Mouse (Mus musculus): ENCODE results near the gene Rfx6.
A peak's percentile ranks its signal among the peaks of the same experiment; 100 is the strongest.

The Rfx6 gene

GRCm38 (mm10) chr10:51677548-51678250 lies at the start of gene Rfx6:
Gene Rfx6 (plus strand): TSS chr10:51677756.
- peak; percentile 22 to 44 for DNase-seq

GRCm38 (mm10) chr10:51631411-51632136 lies 46.0 kb upstream of the Rfx6 start, which contains the start of gene Gprc6a:
Gene Gprc6a (minus strand): TSS chr10:51631461.
- no peak for DNase-seq

- no peak for DNase-seq
Observed at GRCm38 (mm10) chr10:51649506-51650221, 27.9 kb upstream of the Rfx6 start.

- DNase-seq: no peak
Observed at GRCm38 (mm10) chr10:51657324-51657723, 20.2 kb upstream of the Rfx6 start.

GRCm38 (mm10) chr10:51669334-51669733 lies 8.2 kb upstream of the Rfx6 start:
- no peak for DNase-seq

- no peak for DNase-seq
Observed at GRCm38 (mm10) chr10:51671583-51671982, 6.0 kb upstream of the Rfx6 start.

GRCm38 (mm10) chr10:51672082-51672779 lies 5.3 kb upstream of the Rfx6 start:
- DNase-seq: no peak

- peak in 1 of 2 experiments; percentile 5 for DNase-seq
Observed at GRCm38 (mm10) chr10:51678251-51678639, 689 bp downstream of the Rfx6 start.

- no peak for DNase-seq
Observed at GRCm38 (mm10) chr10:51720904-51721303, 43.3 kb downstream of the Rfx6 start.

- no peak for DNase-seq
Observed at GRCm38 (mm10) chr10:51761436-51761835, 83.9 kb downstream of the Rfx6 start.

- DNase-seq: no peak
Observed at GRCm38 (mm10) chr10:51763241-51763640, 85.7 kb downstream of the Rfx6 start.

GRCm38 (mm10) chr10:51768445-51768844 lies 90.9 kb downstream of the Rfx6 start:
- DNase-seq: no peak

GRCm38 (mm10) chr10:51769252-51769651 lies 91.7 kb downstream of the Rfx6 start:
- no peak for DNase-seq

- DNase-seq: no peak
Observed at GRCm38 (mm10) chr10:51779648-51780047, 102.1 kb downstream of the Rfx6 start.

Data from cerebellum, postnatal 25 days (tissue).